Mouse (Mus musculus) ES-CJ7 (cell line): ENCODE measurements around the gene Fibcd1.

Experiments used
- DNase-seq: peaks from one replicate; pipeline ENCODE4 v3.0.0; 2011; ENCODE audit warnings: low read depth, low spot score

Fibcd1 gene

DNA sequence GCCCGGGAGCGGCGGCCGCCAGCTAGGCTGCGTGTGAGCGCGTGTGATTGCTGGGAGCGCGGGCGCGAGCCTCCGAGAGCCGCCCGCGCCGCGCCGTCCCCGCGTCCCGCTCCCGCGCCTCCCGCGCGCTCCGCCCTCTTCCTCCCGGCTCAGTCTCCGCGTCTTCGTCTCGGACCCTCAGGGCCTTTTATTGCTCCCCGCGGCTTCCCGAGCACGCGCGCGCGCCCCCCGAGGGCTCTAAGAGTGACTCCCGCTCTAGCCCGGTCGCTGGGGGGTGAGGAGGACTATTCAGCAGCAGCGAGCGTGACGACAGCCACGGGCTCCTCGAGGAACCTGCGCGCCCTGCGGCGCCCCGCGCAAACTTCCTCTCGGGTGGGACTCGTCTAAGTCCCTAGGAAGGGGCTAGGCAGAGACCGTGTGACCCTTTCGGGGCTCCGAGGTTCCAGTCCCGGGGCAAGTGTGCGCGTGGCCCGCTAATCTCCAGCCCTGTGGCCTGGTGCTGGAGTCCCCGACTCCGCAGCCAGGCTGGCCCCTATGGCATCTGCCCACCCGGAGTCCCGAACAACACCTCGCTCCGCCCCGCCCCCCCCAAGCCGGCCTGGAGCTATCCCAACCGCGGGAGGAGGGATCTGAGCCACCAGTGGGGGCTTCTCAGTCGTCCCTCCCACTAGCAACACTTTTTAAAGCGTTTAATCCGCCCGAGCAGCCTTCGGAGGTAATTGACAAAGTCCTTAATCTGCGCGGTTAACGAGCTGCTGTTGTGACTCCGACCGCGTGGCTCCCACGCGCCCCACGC is at the start of gene Fibcd1:
Gene Fibcd1 (minus strand): TSS at position 110 of the 796 bp plus-strand sequence.
- DNase-seq, result no peak

GRCm38 (mm10) chr2:31894221-31894870 is 48.5 kb upstream of the Fibcd1 start:
- DNase-seq, result no peak

DNA sequence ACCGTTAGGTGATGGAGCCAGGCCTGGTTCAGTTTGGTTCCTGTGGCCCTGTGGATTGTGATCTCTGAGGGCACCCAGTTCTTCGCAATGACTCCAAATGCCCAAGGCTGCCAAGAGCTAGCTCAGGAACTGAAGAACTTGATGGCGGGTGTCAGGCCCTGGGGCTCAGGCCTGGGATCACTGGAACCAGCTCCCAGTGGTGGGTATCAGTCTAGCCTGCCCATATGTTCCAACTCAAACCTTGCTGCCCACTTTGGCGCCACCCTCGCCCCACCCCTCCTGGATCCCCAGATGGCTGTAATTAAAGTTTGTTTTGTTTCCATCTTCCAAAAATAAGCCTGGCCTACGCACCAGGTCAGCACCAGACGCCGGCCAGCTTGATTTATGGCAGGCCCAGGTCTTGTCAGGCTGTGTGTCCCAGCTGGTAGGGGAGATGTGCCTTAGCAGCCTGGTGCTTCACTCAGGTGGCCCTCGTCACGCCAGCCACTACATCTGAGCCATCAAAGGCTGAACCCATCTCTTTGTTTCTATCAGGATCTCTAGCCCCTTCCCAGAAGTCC is 47.4 kb upstream of the Fibcd1 start:
- DNase-seq, result no peak

DNA sequence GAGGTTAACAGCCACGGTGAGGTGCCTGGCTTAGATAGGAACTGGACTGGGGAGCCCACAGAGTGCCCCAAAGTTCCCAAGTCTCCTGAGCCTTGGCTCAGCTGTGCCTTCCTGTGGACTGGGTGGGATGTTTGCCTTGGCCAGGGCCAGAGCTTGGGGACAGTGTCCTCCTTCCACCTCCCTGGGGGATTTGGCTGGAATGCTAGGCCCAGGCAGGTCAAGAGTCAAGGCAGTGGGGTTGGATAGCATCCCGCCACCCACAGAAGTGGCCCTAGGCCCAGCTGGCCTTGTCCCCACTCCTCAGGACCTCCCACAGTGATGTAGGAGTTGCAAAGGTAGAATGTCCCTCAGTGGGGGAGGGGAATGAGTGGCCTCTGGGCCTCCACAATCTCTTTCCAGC is 45.4 kb upstream of the Fibcd1 start:
- no peak for DNase-seq

GRCm38 (mm10) chr2:31888871-31889270 is 43.1 kb upstream of the Fibcd1 start:
- no peak for DNase-seq

DNA sequence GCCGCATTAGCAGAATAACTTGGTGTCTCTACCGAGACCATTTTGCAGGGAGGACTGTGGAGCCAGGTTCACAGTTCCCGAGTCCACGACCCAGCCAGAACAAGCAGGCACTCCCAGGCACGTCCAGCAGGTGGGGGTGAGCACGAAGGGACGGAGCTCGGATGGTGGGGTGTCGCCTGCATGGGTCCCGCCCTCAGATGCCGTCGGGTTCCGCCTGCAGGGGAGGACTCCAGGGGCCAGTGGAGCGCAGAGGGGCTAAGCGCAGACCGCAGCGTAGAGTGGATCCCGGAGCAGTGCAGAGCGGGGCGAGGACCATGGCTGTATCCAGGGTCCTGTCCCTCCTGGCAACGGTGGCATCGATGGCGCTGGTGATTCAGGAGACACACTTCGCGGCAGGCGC is 41.2 kb upstream of the Fibcd1 start, which contains the start of gene Lamc3:
Gene Lamc3 (plus strand): TSS at position 262 of the 400 bp plus-strand sequence.
- DNase-seq, result peak; percentile 55

GRCm38 (mm10) chr2:31884806-31885205 is 39.0 kb upstream of the Fibcd1 start:
- peak; percentile 73 for DNase-seq

GRCm38 (mm10) chr2:31883061-31883460 is 37.3 kb upstream of the Fibcd1 start:
- no peak for DNase-seq

DNA sequence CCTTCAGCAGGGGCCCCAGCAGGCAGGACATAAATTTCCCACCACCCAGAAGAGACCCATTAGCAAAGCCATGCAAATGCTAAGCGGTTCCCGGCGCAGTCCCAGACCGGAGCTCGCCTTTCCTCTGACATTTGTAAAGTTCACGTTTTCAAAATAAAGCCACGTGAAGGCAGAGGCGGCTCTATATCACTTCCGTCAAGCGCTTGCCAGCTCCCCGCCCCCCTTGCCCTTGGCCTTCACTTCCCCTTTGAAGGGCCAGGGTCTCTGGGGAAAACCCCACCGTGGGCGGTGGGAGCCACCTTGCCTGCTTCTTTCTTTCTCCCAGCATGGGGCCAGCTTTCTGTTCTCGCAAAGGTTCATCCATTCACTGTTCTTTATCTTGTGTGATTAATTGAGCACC is 35.1 kb upstream of the Fibcd1 start:
- peak; percentile 83 for DNase-seq

DNA sequence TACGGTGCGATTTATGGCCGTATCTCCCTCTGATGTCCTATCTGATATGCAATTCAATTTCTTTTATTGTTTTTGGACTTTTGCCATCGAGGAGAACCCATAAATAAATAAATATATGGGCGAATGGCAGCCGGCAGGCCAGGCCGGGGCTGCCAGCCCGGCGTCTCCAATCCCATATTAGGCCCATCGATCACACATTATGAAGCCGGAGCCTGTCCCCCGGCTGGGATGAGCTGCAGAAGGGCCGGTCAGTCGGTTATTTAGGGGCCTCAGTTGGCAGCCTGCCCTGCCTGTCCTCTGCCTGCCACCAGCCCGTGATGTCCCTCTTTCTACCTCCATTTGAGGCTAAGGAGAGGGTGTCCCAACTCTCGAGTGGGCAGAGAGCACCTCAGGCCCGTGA is 32.8 kb upstream of the Fibcd1 start:
- no peak for DNase-seq

DNA sequence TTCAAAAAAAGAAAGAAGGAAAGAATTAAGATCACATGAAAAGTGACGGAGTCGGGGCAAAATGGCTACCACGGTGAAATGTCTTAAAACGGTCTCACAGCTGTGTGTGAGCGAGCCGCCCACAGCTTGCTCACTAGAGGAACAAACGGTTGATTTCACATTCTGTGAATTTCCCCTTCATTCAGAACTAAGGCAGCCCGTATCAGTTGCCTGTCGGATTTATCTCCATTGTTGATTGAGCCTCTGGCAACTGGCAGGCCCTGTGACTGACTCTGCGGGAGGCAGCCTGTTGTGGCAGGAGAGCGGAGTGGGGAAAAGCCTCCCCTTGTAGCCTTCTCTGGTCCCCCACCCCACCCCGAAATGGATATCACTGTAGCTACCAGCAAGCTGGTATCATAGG is 30.6 kb upstream of the Fibcd1 start:
- DNase-seq, result no peak

GRCm38 (mm10) chr2:31874290-31874855 is 28.6 kb upstream of the Fibcd1 start:
- no peak for DNase-seq

GRCm38 (mm10) chr2:31870683-31871082 is 24.9 kb upstream of the Fibcd1 start:
- DNase-seq, result peak; percentile 38

DNA sequence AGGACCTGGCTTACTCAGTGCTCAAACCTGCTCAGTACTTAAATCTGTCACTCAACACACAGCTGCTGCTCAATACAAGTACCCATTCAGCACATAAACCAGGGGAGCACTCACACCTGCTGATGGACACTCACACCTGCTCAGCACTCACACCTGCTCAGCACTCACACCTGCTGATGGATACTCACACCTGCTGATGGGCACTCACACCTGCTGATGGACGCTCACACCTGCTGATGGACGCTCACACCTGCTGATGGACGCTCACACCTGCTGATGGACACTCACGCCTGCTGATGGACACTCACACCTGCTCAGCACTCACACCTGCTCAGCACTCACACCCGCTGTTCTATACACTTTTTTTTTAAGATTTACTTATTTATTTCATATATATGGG is 23.9 kb upstream of the Fibcd1 start:
- DNase-seq, result no peak

- no peak for DNase-seq
Measured at GRCm38 (mm10) chr2:31868538-31869164, 22.8 kb upstream of the Fibcd1 start.

DNA sequence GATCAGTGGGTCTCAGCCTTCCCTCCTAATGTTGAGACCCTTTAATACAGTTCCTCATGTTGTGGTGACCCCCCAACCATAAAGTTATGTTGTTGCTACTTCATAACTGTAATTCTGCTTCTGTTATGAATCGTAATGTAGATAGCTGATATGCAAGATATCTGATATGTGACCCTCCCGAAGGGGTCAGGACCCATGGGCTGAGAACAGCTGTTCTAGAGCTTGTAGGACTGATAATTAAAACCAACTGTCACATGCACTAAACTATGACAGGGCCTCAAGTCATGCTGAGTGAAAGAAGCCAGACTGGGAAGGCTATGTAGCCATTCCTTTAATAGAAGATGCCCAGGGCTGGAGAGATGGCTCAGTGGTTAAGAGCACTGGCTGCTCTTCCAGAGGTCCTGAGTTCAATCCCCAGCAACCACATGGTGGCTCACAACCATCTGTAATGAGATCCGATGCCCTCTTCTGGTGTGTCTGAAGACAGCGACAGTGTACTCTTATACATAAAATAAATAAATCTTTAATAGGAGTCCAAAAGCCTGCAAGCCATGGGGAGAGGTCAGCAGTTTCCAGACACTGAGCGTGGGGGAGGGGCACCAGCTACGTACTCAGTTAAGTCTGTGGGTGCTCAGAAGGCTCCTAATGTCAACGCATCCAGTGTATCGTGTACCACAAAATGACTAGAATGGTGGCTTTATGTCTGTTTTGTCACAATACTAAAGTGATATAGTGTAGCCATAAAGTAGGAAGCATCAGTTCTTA is 22.1 kb upstream of the Fibcd1 start:
- DNase-seq, result no peak

- DNase-seq, result peak; percentile 66
Measured at GRCm38 (mm10) chr2:31865794-31866193, 20.0 kb upstream of the Fibcd1 start.

DNA sequence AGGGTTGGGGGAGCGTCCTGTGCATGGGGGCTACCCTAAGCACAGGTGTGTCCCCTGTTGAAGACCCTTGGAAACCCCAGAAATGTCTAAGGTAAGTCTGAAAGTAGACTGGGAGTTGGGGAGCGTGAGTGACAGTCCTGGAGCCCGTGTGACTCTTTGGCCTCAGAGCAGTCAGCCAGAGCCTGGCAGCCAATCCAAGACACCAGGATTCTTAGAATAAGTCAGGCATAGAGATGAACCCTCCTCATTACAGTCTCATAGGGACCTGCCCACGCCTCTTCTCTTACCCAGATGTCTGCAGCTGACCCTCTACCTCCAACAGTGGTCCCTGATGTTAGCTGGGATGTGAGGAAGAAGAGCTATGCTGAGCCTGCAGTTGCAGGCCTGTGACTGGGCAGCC is 19.5 kb upstream of the Fibcd1 start:
- no peak for DNase-seq

- no peak for DNase-seq
Measured at GRCm38 (mm10) chr2:31864891-31865290, 19.1 kb upstream of the Fibcd1 start.

- no peak for DNase-seq
Measured at GRCm38 (mm10) chr2:31863766-31864165, 18.0 kb upstream of the Fibcd1 start.

GRCm38 (mm10) chr2:31862919-31863318 is 17.1 kb upstream of the Fibcd1 start:
- no peak for DNase-seq
